Mouse (Mus musculus): ENCODE data around the gene Abr. TPM values are rescaled to one million over a fixed set of nuclear protein-coding genes. Genes with fewer than 3 reads are reported as not detected.

Gene Abr
- polyA plus RNA-seq, 1 experiment from 2014 or later: 30.7 TPM

GRCm38 (mm10) chr11:76494360-76495126 is 127.6 kb downstream of the Abr start:
- H3K36me3 ChIP-seq (ENCODE audit: insufficient read depth, low read length): no peaks in the 10 kb centered on the region
- no peak for TF ChIP-seq CTCF (IDR thresholded peaks at IDR 0.05; ENCODE audit: low read depth)
- peaks cover 21% of the 10 kb centered on the region for H3K4me1 ChIP-seq (replicated peaks; ENCODE audit: insufficient read depth, low read length)
- WGBS: under 1% methylated on average over 46 of the region's 67 CpGs
- H3K9me3 ChIP-seq (replicated peaks; ENCODE audit: low read length): no peaks in the 10 kb centered on the region
- ATAC-seq (replicated peaks; ENCODE audit: low FRiP score, low read depth): peak; percentile 60
- H3K4me3 ChIP-seq (replicated peaks; ENCODE audit: low read depth, low read length): peak overlapping the region; percentile 65
- peak overlapping the region; percentile 88 for H3K27ac ChIP-seq
- peak; percentile 82 for DNase-seq (ENCODE audit: low spot score)
- H3K9ac ChIP-seq (ENCODE audit: low read depth, low read length): peak overlapping the region; percentile 76
- H3K27me3 ChIP-seq (ENCODE audit: insufficient read depth, low read length): no peaks in the 10 kb centered on the region
- H3K4me2 ChIP-seq (ENCODE audit: low read length): peak overlapping the region; percentile 76

GRCm38 (mm10) chr11:76493811-76494274 is 128.3 kb downstream of the Abr start:
- ATAC-seq (replicated peaks; ENCODE audit: low FRiP score, low read depth) (no peak), DNase-seq (ENCODE audit: low spot score) (peak; percentile 42)
- H3K9me3 ChIP-seq (replicated peaks; ENCODE audit: low read length): no peaks in the 10 kb centered on the region
- TF ChIP-seq CTCF (IDR thresholded peaks at IDR 0.05; ENCODE audit: low read depth): no peak
- WGBS: 10% methylated on average over 6 of the region's 6 CpGs
- H3K9ac ChIP-seq (ENCODE audit: low read depth, low read length): peak overlapping the region; percentile 76
- peaks cover 21% of the 10 kb centered on the region for H3K4me1 ChIP-seq (replicated peaks; ENCODE audit: insufficient read depth, low read length)
- peak overlapping the region; percentile 65 for H3K4me3 ChIP-seq (replicated peaks; ENCODE audit: low read depth, low read length)
- peak overlapping the region; percentile 88 for H3K27ac ChIP-seq
- peak overlapping the region; percentile 76 for H3K4me2 ChIP-seq (ENCODE audit: low read length)
- H3K27me3 ChIP-seq (ENCODE audit: insufficient read depth, low read length): no peaks in the 10 kb centered on the region
- no peaks in the 10 kb centered on the region for H3K36me3 ChIP-seq (ENCODE audit: insufficient read depth, low read length)

GRCm38 (mm10) chr11:76493167-76493566 is 128.9 kb downstream of the Abr start:
- Histone ChIP-seq H3K36me3 (ENCODE audit: insufficient read depth, low read length) (no peaks in the 10 kb centered on the region), H3K4me2 (ENCODE audit: low read length) (peak overlapping the region; percentile 76), H3K27me3 (ENCODE audit: insufficient read depth, low read length) (no peaks in the 10 kb centered on the region), H3K4me1 (replicated peaks; ENCODE audit: insufficient read depth, low read length) (peaks cover 21% of the 10 kb centered on the region), H3K9me3 (replicated peaks; ENCODE audit: low read length) (no peaks in the 10 kb centered on the region), H3K27ac (no peak overlapping the region), H3K9ac (ENCODE audit: low read depth, low read length) (0 out of 2 replicates have a peak overlapping the region, but pooled peaks have one; percentile 23), H3K4me3 (replicated peaks; ENCODE audit: low read depth, low read length) (peak overlapping the region; percentile 65; the same call in 1 of the 2 replicates)
- no peak for DNase-seq (ENCODE audit: low spot score)
- WGBS: 65% methylated on average over 4 of the region's 4 CpGs
- no peak for TF ChIP-seq CTCF (IDR thresholded peaks at IDR 0.05; ENCODE audit: low read depth)
- ATAC-seq (replicated peaks; ENCODE audit: low FRiP score, low read depth): no peak

DNA sequence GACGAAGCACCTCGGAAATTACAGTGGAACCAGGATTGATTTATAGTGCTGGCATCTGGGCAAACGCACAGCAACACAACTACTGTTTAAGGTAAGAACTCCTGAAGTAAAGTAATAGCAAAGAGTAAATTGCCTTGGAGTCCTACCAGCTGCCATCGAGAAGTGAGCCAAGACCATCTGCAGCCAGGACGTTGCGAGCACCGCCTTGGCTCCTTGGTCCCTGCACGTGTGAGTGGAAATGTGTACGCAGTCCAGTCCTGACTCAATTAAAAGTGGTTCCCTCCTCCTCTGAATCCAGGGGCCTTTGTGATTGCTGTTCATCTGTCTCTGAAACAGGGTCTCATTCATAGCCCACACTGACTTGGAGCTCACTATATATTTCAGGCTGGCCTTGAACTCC is 130.3 kb downstream of the Abr start:
- H3K27ac ChIP-seq: no peak overlapping the region
- no peak for TF ChIP-seq CTCF (IDR thresholded peaks at IDR 0.05; ENCODE audit: low read depth)
- no peak for DNase-seq (ENCODE audit: low spot score)
- no peak overlapping the region for H3K9ac ChIP-seq (ENCODE audit: low read depth, low read length)
- H3K4me3 ChIP-seq (replicated peaks; ENCODE audit: low read depth, low read length): no peak overlapping the region
- 43% methylated on average over 9 of the region's 9 CpGs for WGBS
- H3K36me3 ChIP-seq (ENCODE audit: insufficient read depth, low read length): no peaks in the 10 kb centered on the region
- H3K4me1 ChIP-seq (replicated peaks; ENCODE audit: insufficient read depth, low read length): peaks cover 21% of the 10 kb centered on the region
- no peaks in the 10 kb centered on the region for H3K27me3 ChIP-seq (ENCODE audit: insufficient read depth, low read length)
- H3K4me2 ChIP-seq (ENCODE audit: low read length): no peak overlapping the region
- no peak for ATAC-seq (replicated peaks; ENCODE audit: low FRiP score, low read depth)
- no peaks in the 10 kb centered on the region for H3K9me3 ChIP-seq (replicated peaks; ENCODE audit: low read length)

DNA sequence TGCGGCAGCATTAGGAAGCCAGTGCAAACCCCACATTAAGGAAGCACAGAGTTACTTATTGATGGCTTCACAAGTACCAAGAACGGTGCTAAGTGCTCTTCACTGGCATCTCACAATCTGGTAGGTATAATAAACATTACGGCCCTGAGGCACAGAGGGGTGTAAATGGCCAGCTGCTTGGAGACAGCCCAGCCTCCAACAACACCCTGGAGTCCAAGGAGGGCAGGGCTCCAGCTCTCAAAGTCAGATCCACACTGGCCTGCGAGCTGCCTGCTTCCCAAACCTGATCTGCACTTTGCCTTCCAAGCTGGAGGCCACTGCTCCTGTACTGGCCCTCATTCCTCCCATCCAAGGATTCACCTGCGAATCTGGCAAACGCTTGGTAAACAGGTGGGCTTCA is 132.7 kb downstream of the Abr start:
- Histone ChIP-seq H3K9me3 (replicated peaks; ENCODE audit: low read length) (no peaks in the 10 kb centered on the region), H3K4me2 (ENCODE audit: low read length) (no peak overlapping the region), H3K27me3 (ENCODE audit: insufficient read depth, low read length) (no peaks in the 10 kb centered on the region), H3K36me3 (ENCODE audit: insufficient read depth, low read length) (0 out of 2 replicates have a peak, but pooled peaks cover 14% of the 10 kb centered on the region), H3K9ac (ENCODE audit: low read depth, low read length) (no peak overlapping the region), H3K4me3 (replicated peaks; ENCODE audit: low read depth, low read length) (no peak overlapping the region), H3K27ac (no peak overlapping the region), H3K4me1 (replicated peaks; ENCODE audit: insufficient read depth, low read length) (peaks cover 17% of the 10 kb centered on the region)
- ATAC-seq (replicated peaks; ENCODE audit: low FRiP score, low read depth) (no peak), DNase-seq (ENCODE audit: low spot score) (no peak)
- WGBS: 63% methylated on average over 6 of the region's 6 CpGs
- TF ChIP-seq CTCF (IDR thresholded peaks at IDR 0.05; ENCODE audit: low read depth): no peak

- no peak for ATAC-seq (replicated peaks; ENCODE audit: low FRiP score, low read depth)
- Histone ChIP-seq H3K36me3 (ENCODE audit: insufficient read depth, low read length) (0 out of 2 replicates have a peak, but pooled peaks cover 18% of the 10 kb centered on the region), H3K4me2 (ENCODE audit: low read length) (no peak overlapping the region), H3K9me3 (replicated peaks; ENCODE audit: low read length) (no peaks in the 10 kb centered on the region), H3K27ac (no peak overlapping the region), H3K4me3 (replicated peaks; ENCODE audit: low read depth, low read length) (no peak overlapping the region), H3K27me3 (ENCODE audit: insufficient read depth, low read length) (no peaks in the 10 kb centered on the region), H3K9ac (ENCODE audit: low read depth, low read length) (no peak overlapping the region), H3K4me1 (replicated peaks; ENCODE audit: insufficient read depth, low read length) (no peaks in the 10 kb centered on the region; the same call in 1 of the 2 replicates)
- no peak for DNase-seq (ENCODE audit: low spot score)
- 72% methylated on average over 5 of the region's 5 CpGs for WGBS
- TF ChIP-seq CTCF (IDR thresholded peaks at IDR 0.05; ENCODE audit: low read depth): no peak
These were observed 135.1 kb downstream of the Abr start for GRCm38 (mm10) chr11:76487024-76487423.

Data from kidney, postnatal 0 days (tissue).